Mouse (Mus musculus) CH12.LX (cell line): ENCODE measurements around the gene Laptm5.

Source experiments
- CTCF ChIP-seq, 2 experiments: IDR thresholded peaks in 1 of 2; conservative IDR thresholded peaks in 1 of 2; 2 replicates each; pipeline ENCODE4 v1.5.1; 2011 to 2012; ENCODE audit warnings: low read depth in 2 of 2, low read length in 2 of 2, improper control_type of control experiment in 1 of 2, inconsistent platforms in 1 of 2, mild to moderate bottlenecking in 1 of 2, moderate library complexity in 1 of 2
- ETS1 ChIP-seq: conservative IDR thresholded peaks from 2 replicates; pipeline ENCODE4 v1.6.1; 2012; ENCODE audit warnings: low read depth, mild to moderate bottlenecking, inconsistent platforms, low read length, improper control_type of control experiment, moderate library complexity
- GABPA ChIP-seq: IDR thresholded peaks from 2 replicates; pipeline ENCODE4 v1.6.1; 2012; ENCODE audit warnings: low read depth, low read length, improper control_type of control experiment, inconsistent platforms; ENCODE audit not compliant: insufficient replicate concordance
- JUN ChIP-seq: IDR thresholded peaks from 2 replicates; pipeline ENCODE4 v1.6.1; 2011; ENCODE audit warnings: low read depth, mild to moderate bottlenecking, low read length, improper control_type of control experiment, moderate library complexity; ENCODE audit not compliant: insufficient read depth
- POLR2A ChIP-seq: IDR thresholded peaks from 2 replicates; pipeline ENCODE4 v1.6.1; 2011; ENCODE audit warnings: low read depth, mild to moderate bottlenecking, improper control_type of control experiment, low read length

DNA sequence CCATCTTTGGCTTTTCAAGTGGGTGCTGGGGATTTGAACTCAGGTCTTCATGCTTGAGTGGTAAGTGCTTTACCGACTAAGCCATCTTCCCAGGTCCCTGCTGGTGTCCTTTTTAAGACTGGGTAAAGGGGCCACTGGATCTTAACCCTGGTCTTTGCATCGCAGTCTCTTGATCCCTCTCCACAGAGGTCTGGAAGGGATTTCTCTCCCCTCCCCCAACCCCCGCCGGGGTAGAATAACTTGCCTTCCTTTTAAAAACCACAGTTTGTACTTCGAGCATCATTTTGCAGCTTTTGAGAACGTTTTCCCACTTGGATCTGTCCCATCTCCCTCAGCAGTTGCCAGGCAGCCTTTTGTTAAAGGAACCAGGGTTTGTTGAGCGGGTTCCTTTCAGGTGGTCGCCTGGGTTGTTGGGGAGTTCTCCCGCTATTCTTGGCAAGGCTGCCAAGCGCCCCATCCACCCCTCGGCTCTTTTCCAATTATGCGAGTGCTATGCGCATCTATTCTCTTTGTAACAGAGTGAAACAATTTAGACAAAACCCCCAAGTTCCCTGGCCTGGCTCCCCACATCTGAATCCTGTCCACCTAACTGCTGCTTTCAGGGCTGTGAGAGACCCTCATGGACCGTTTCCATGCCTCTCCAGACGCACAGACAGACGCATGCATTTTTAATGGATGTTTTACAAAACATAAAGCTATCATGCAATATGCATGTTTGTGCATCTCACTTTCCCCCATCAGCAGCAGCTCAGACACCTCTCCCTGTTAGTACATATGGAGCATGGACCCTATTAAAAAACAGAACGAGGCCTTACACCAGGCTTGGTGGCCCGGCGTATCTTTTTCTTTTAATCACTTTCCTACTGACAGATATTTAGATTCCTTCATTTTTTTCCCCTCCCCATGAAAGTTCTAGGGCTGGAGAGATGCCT lies 60.7 kb downstream of the Laptm5 start:
- TF ChIP-seq ETS1 (no peak), CTCF (conservative IDR thresholded peaks at IDR 0.05 in 1 of 2, IDR thresholded peaks at IDR 0.05 in 1 of 2; ENCODE audit: low read depth in 2 of 2, low read length in 2 of 2) (no peak), POLR2A (no peak), JUN (no peak), GABPA (no peak)
